Mouse (Mus musculus) thymus, adult 2 months (tissue): ENCODE measurements at regions not wholly inside any gene's neighbourhood (a gene's known extent, or its start where the extent isn't known, plus 50 kb on each side); places are given as distances from the start of the nearest gene placed in this dataset.

Experiments
- DNase-seq: peaks from one replicate; pipeline ENCODE4 v3.0.0; 2021
- H3K27ac ChIP-seq: fragments of 200-500 bp; 2 replicates; pipeline ENCODE4 v1.5.1; 2012; ENCODE audit warnings: low read length, control low read depth; ENCODE audit not compliant: control insufficient read depth, insufficient read depth
- H3K27me3 ChIP-seq: fragments of 200-500 bp; 2 replicates; pipeline ENCODE4 v1.6.1; 2012; ENCODE audit warnings: mild to moderate bottlenecking, low read length, moderate library complexity, mixed read lengths; ENCODE audit not compliant: control insufficient read depth, insufficient read depth
- H3K36me3 ChIP-seq: fragments of 200-500 bp; 2 replicates; pipeline ENCODE4 v1.6.1; 2012; ENCODE audit warnings: mild to moderate bottlenecking, low read length, moderate library complexity; ENCODE audit not compliant: control insufficient read depth, insufficient read depth
- H3K4me1 ChIP-seq: fragments of 200-500 bp; replicated peaks from 2 replicates; pipeline ENCODE4 v1.6.1; 2012; ENCODE audit warnings: low read length; ENCODE audit not compliant: control insufficient read depth, insufficient read depth
- H3K4me3 ChIP-seq: fragments of 200-500 bp; 2 replicates; pipeline ENCODE4 v1.5.1; 2012; ENCODE audit warnings: mild to moderate bottlenecking, low read length, control low read depth, moderate library complexity; ENCODE audit not compliant: control insufficient read depth, insufficient read depth
- CTCF ChIP-seq: fragments of 200-500 bp; IDR thresholded peaks from 2 replicates; pipeline ENCODE4 v1.5.1; 2012; ENCODE audit warnings: mild to moderate bottlenecking, control low read depth, low read length, moderate library complexity, borderline replicate concordance; ENCODE audit not compliant: control insufficient read depth, poor library complexity, insufficient read depth; ENCODE audit errors: extremely low read depth
- POLR2A ChIP-seq: fragments of 200-500 bp; IDR thresholded peaks from 2 replicates; pipeline ENCODE4 v1.6.1; 2012; ENCODE audit warnings: mild to moderate bottlenecking, low read length, control low read depth, moderate library complexity; ENCODE audit not compliant: control insufficient read depth, poor library complexity, insufficient read depth; ENCODE audit errors: extremely low read depth
- WGBS: fragments of 180-500 bp; shearing (Covaris S2); methylation state at CpG from one replicate; pipeline ENCODE4 v1.1.7; 2018; 5-methylcytosine and 5-hydroxymethylcytosine counted together

DNA sequence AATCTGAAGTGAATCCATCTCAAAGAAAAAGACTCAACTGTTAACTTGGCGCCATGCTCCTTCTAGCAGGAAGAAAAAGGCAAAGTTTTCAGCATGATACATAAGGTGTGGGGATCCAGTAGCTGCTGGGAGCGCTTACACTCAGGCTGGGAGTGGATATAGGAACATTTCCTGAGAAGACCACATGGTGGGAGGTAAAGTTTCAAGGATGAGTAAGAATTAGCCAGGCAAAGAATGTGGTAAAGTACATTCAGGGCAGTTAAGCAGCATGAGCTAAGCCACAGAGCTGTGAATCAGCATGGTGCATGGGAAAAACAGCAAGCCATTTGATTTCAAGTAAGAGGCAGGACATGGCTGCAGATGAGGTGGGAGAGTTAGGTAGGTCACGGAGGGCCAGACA lies 226.3 kb downstream of the Rergl start:
- 81% methylated on average over 3 of the region's 3 CpGs for WGBS

GRCm38 (mm10) chr6:139253704-139254103 lies 248.1 kb downstream of the Rergl start:
- no peaks in the 10 kb centered on the region for H3K4me1 ChIP-seq
- 91% methylated on average over 4 of the region's 4 CpGs for WGBS

More for the DNA sequence above, 226.3 kb downstream of the Rergl start:
- H3K27ac ChIP-seq, result no peak overlapping the region
- no peak for DNase-seq
- H3K4me1 ChIP-seq, result no peaks in the 10 kb centered on the region
- H3K27me3 ChIP-seq, result no peaks in the 10 kb centered on the region
- TF ChIP-seq POLR2A, result no peak
- no peak overlapping the region for H3K4me3 ChIP-seq
- H3K36me3 ChIP-seq, result no peaks in the 10 kb centered on the region

DNA sequence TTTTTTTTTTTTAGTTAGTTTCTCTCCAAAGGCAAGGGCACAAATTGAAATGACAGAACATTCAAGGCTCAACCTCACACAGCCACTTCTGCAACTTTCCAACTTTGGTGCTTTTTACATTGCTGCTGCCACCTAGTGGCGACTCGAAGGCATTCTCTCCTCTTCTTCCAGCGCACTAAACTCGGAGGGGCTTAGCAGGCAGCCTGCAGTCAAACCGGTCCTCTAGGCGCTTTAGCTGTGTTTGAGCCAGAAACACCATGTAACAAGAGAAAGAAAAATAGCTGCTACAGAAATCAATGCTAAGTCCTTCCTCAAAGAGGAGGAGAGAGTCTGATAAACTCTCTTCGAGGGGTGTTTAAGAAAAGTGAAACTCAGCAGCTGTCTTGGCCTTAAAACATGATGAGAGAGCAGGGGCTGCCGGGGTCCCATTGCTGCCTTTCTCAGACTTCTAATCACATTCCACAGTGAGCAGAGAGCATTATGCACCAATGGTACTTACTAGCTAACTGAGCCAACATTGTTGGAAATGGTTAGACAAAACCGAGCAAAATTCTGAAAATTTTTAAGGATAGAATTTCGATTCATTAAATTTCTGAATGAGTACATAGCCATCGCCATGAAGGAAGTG lies 252.7 kb downstream of the Rergl start:
- Histone ChIP-seq H3K27me3 (no peaks in the 10 kb centered on the region), H3K36me3 (no peaks in the 10 kb centered on the region), H3K4me3 (no peak overlapping the region), H3K4me1 (no peaks in the 10 kb centered on the region), H3K27ac (no peak overlapping the region)
- TF ChIP-seq POLR2A (no peak), CTCF (no peak)
- WGBS, result 42% methylated on average over 11 of the region's 11 CpGs
- peak; percentile 1 for DNase-seq

More at GRCm38 (mm10) chr6:139253704-139254103, 248.1 kb downstream of the Rergl start:
- Histone ChIP-seq H3K27me3 (no peaks in the 10 kb centered on the region), H3K4me3 (no peak overlapping the region), H3K27ac (no peak overlapping the region), H3K36me3 (no peaks in the 10 kb centered on the region)
- DNase-seq, result no peak
- TF ChIP-seq POLR2A, result no peak
- no peak for TF ChIP-seq CTCF

DNA sequence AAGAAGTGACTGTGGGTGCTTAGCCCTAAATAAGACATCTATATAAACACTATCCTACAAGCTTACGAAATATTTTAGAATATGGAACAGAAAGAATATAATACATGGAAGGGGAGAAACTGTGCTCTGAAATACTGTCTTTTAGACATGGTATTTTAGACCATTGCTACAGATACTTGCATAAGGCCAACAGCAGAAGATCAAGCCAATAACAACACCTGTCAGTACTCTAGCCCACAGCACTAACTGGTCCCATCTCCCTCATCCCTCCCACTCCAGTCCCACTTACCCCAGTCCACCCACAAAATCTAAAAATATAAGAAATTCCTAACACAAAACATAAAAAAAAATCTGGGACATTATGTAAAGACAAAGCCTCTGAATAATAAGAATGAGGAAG lies 275.6 kb downstream of the Rergl start:
- Histone ChIP-seq H3K4me1 (no peaks in the 10 kb centered on the region), H3K27me3 (no peaks in the 10 kb centered on the region), H3K4me3 (no peak overlapping the region), H3K27ac (no peak overlapping the region), H3K36me3 (no peaks in the 10 kb centered on the region)
- WGBS, result 88% methylated on average over 1 of the region's 1 CpGs
- no peak for DNase-seq
- TF ChIP-seq CTCF (no peak), POLR2A (no peak)

- TF ChIP-seq POLR2A, result no peak
- Histone ChIP-seq H3K36me3 (no peaks in the 10 kb centered on the region), H3K4me3 (no peak overlapping the region), H3K4me1 (no peaks in the 10 kb centered on the region), H3K27ac (no peak overlapping the region), H3K27me3 (no peaks in the 10 kb centered on the region)
- DNase-seq, result no peak
- WGBS, result 82% methylated on average over 3 of the region's 3 CpGs
These were observed 287.3 kb downstream of the Rergl start for GRCm38 (mm10) chr6:139214488-139214887.

DNA sequence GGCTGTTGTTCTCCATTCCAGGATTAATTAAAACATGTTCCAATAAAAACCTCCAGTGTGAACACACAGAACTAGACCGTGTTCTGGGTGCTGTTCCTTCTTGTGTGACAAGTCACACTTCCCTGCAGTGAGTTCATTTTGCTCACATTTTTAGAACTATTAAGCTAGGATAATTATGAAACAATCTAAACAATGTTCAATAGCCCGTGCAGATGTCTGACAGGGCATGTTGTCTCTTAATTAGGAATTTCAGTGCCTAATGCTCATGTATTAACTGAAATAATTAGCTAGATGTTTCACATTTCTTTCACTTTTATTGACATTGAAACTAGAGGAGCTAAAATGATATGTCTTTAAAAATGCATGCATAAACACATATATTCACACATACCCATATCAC lies 291.5 kb downstream of the Rergl start:
- H3K36me3 ChIP-seq, result no peaks in the 10 kb centered on the region
- TF ChIP-seq POLR2A (no peak), CTCF (no peak)
- no peak overlapping the region for H3K27ac ChIP-seq
- H3K27me3 ChIP-seq, result no peaks in the 10 kb centered on the region
- H3K4me3 ChIP-seq, result no peak overlapping the region
- WGBS, result 90% methylated on average over 2 of the region's 2 CpGs
- no peaks in the 10 kb centered on the region for H3K4me1 ChIP-seq
- no peak for DNase-seq

GRCm38 (mm10) chr6:139198601-139199000 lies 303.2 kb downstream of the Rergl start:
- H3K27ac ChIP-seq, result no peak overlapping the region
- TF ChIP-seq CTCF (no peak), POLR2A (no peak)
- no peak overlapping the region for H3K4me3 ChIP-seq
- no peaks in the 10 kb centered on the region for H3K27me3 ChIP-seq
- no peaks in the 10 kb centered on the region for H3K4me1 ChIP-seq
- no peaks in the 10 kb centered on the region for H3K36me3 ChIP-seq
- WGBS, result 84% methylated on average over 4 of the region's 4 CpGs
- no peak for DNase-seq
